Mouse (Mus musculus): Measurements from ENCODE around the gene Nrp2.

Gene Nrp2

GRCm38 (mm10) chr1:62751011-62752006 is 48.2 kb downstream of the Nrp2 start:
- peak; percentile 38 for DNase-seq (ENCODE audit: low spot score)

- DNase-seq (ENCODE audit: low spot score), result no peak
Measured at GRCm38 (mm10) chr1:62752055-62752454, 49.0 kb downstream of the Nrp2 start.

GRCm38 (mm10) chr1:62752661-62753333 is 49.7 kb downstream of the Nrp2 start:
- DNase-seq (ENCODE audit: low spot score), result peak; percentile 20

GRCm38 (mm10) chr1:62754066-62754835 is 51.2 kb downstream of the Nrp2 start:
- DNase-seq (ENCODE audit: low spot score), result no peak

GRCm38 (mm10) chr1:62760086-62760485 is 57.0 kb downstream of the Nrp2 start:
- no peak for DNase-seq (ENCODE audit: low spot score)

GRCm38 (mm10) chr1:62760565-62760964 is 57.5 kb downstream of the Nrp2 start:
- no peak for DNase-seq (ENCODE audit: low spot score)

GRCm38 (mm10) chr1:62763779-62764178 is 60.7 kb downstream of the Nrp2 start:
- no peak for DNase-seq (ENCODE audit: low spot score)

GRCm38 (mm10) chr1:62765171-62765570 is 62.1 kb downstream of the Nrp2 start:
- peak; percentile 48 for DNase-seq (ENCODE audit: low spot score)

- no peak for DNase-seq (ENCODE audit: low spot score)
Measured at GRCm38 (mm10) chr1:62766766-62767165, 63.7 kb downstream of the Nrp2 start.

GRCm38 (mm10) chr1:62767611-62768010 is 64.5 kb downstream of the Nrp2 start:
- no peak for DNase-seq (ENCODE audit: low spot score)

- DNase-seq (ENCODE audit: low spot score), result no peak
Measured at GRCm38 (mm10) chr1:62770576-62770975, 67.5 kb downstream of the Nrp2 start.

GRCm38 (mm10) chr1:62772391-62772790 is 69.3 kb downstream of the Nrp2 start:
- DNase-seq (ENCODE audit: low spot score), result no peak

- DNase-seq (ENCODE audit: low spot score), result no peak
Measured at GRCm38 (mm10) chr1:62773105-62773920, 70.2 kb downstream of the Nrp2 start.

- DNase-seq (ENCODE audit: low spot score), result no peak
Measured at GRCm38 (mm10) chr1:62773921-62774191, 70.8 kb downstream of the Nrp2 start.

GRCm38 (mm10) chr1:62774288-62775218 is 71.5 kb downstream of the Nrp2 start:
- DNase-seq (ENCODE audit: low spot score), result no peak

GRCm38 (mm10) chr1:62777320-62778235 is 74.5 kb downstream of the Nrp2 start:
- no peak for DNase-seq (ENCODE audit: low spot score)

- no peak for DNase-seq (ENCODE audit: low spot score)
Measured at GRCm38 (mm10) chr1:62778910-62779309, 75.8 kb downstream of the Nrp2 start.

- peak; percentile 81 for DNase-seq (ENCODE audit: low spot score)
Measured at GRCm38 (mm10) chr1:62780068-62780761, 77.1 kb downstream of the Nrp2 start.

- DNase-seq (ENCODE audit: low spot score), result no peak
Measured at GRCm38 (mm10) chr1:62782155-62782554, 79.1 kb downstream of the Nrp2 start.
